Mouse (Mus musculus): ENCODE measurements around the gene Ivd. TPM values are rescaled to one million over a fixed set of nuclear protein-coding genes. Genes with fewer than 3 reads are reported as not detected.

The Ivd gene
- total and polyA plus RNA-seq, 3 experiments, result 11.5 to 25.4 (median 18.5) TPM

GRCm38 (mm10) chr2:118846246-118846645 is 15.5 kb upstream of the Ivd start:
- H3K36me3 ChIP-seq (replicated peaks), result no peaks in the 10 kb centered on the region
- no peak for TF ChIP-seq TAL1 (conservative IDR thresholded peaks at IDR 0.05; ENCODE audit: low read depth, low read length)
- no peak for TF ChIP-seq GATA1 (IDR thresholded peaks at IDR 0.05; ENCODE audit: borderline replicate concordance, low read length)
- no peak for TF ChIP-seq POLR2AphosphoS5 (IDR thresholded peaks at IDR 0.05; ENCODE audit: insufficient replicate concordance, low read depth, low read length)
- no peak for TF ChIP-seq GATA2 (IDR thresholded peaks at IDR 0.05; ENCODE audit: borderline replicate concordance, low read depth, low read length)
- TF ChIP-seq CTCF (IDR thresholded peaks at IDR 0.05; ENCODE audit: low read depth, low read length), result no peak
- H3K4me1 ChIP-seq (ENCODE audit: insufficient read depth, low read depth, low read length), result peaks cover 14% of the 10 kb centered on the region
- H3K9me3 ChIP-seq (replicated peaks), result no peaks in the 10 kb centered on the region
- ATAC-seq (ENCODE audit: extremely low read depth, insufficient number of reproducible peaks, low FRiP score, poor library complexity, severe bottlenecking) (no peak), DNase-seq (ENCODE audit: low spot score) (no peak)
- H3K27me3 ChIP-seq (ENCODE audit: insufficient read depth, low read length), result peaks cover 37% of the 10 kb centered on the region
- H3K4me3 ChIP-seq (ENCODE audit: low read depth, low read length), result no peak overlapping the region

GRCm38 (mm10) chr2:118851756-118852155 is 10.0 kb upstream of the Ivd start:
- Histone ChIP-seq H3K36me3 (replicated peaks) (no peaks in the 10 kb centered on the region), H3K4me3 (ENCODE audit: low read depth, low read length) (no peak overlapping the region), H3K27me3 (ENCODE audit: insufficient read depth, low read length) (peaks cover 35% of the 10 kb centered on the region), H3K9me3 (replicated peaks) (no peaks in the 10 kb centered on the region), H3K4me1 (ENCODE audit: insufficient read depth, low read depth, low read length) (no peaks in the 10 kb centered on the region; the same call in 1 of the 2 replicates)
- ATAC-seq (ENCODE audit: extremely low read depth, insufficient number of reproducible peaks, low FRiP score, poor library complexity, severe bottlenecking), result no peak
- no peak for DNase-seq (ENCODE audit: low spot score)
- no peak for TF ChIP-seq CTCF (IDR thresholded peaks at IDR 0.05; ENCODE audit: low read depth, low read length)
- TF ChIP-seq TAL1 (conservative IDR thresholded peaks at IDR 0.05; ENCODE audit: low read depth, low read length), result no peak
- TF ChIP-seq GATA1 (IDR thresholded peaks at IDR 0.05; ENCODE audit: borderline replicate concordance, low read length), result no peak

- H3K9me3 ChIP-seq (replicated peaks), result no peaks in the 10 kb centered on the region
- peak overlapping the region; percentile 81 for H3K4me3 ChIP-seq (ENCODE audit: low read depth, low read length)
- DNase-seq (ENCODE audit: low spot score) (no peak), ATAC-seq (ENCODE audit: extremely low read depth, insufficient number of reproducible peaks, low FRiP score, poor library complexity, severe bottlenecking) (no peak)
- H3K4me1 ChIP-seq (ENCODE audit: insufficient read depth, low read depth, low read length), result peaks cover 21% of the 10 kb centered on the region
- H3K36me3 ChIP-seq (replicated peaks), result peaks cover 14% of the 10 kb centered on the region
- peaks cover 7% of the 10 kb centered on the region for H3K27me3 ChIP-seq (ENCODE audit: insufficient read depth, low read length)
- no peak for TF ChIP-seq TAL1 (conservative IDR thresholded peaks at IDR 0.05; ENCODE audit: low read depth, low read length)
Measured at GRCm38 (mm10) chr2:118862340-118862675, 554 bp downstream of the Ivd start.

GRCm38 (mm10) chr2:118870601-118871000 is 8.8 kb downstream of the Ivd start:
- ATAC-seq (ENCODE audit: extremely low read depth, insufficient number of reproducible peaks, low FRiP score, poor library complexity, severe bottlenecking) (no peak), DNase-seq (ENCODE audit: low spot score) (no peak)
- TF ChIP-seq POLR2AphosphoS5 (IDR thresholded peaks at IDR 0.05; ENCODE audit: insufficient replicate concordance, low read depth, low read length) (no peak), GATA2 (IDR thresholded peaks at IDR 0.05; ENCODE audit: borderline replicate concordance, low read depth, low read length) (no peak), GATA1 (IDR thresholded peaks at IDR 0.05; ENCODE audit: borderline replicate concordance, low read length) (no peak), TAL1 (conservative IDR thresholded peaks at IDR 0.05; ENCODE audit: low read depth, low read length) (no peak), CTCF (IDR thresholded peaks at IDR 0.05; ENCODE audit: low read depth, low read length) (no peak)
- Histone ChIP-seq H3K36me3 (replicated peaks) (peaks cover 65% of the 10 kb centered on the region), H3K4me1 (ENCODE audit: insufficient read depth, low read depth, low read length) (no peaks in the 10 kb centered on the region), H3K4me3 (ENCODE audit: low read depth, low read length) (no peak overlapping the region), H3K27me3 (ENCODE audit: insufficient read depth, low read length) (no peaks in the 10 kb centered on the region), H3K9me3 (replicated peaks) (no peaks in the 10 kb centered on the region)

GRCm38 (mm10) chr2:118871032-118871431 is 9.3 kb downstream of the Ivd start:
- no peaks in the 10 kb centered on the region for H3K9me3 ChIP-seq (replicated peaks)
- ATAC-seq (ENCODE audit: extremely low read depth, insufficient number of reproducible peaks, low FRiP score, poor library complexity, severe bottlenecking) (no peak), DNase-seq (ENCODE audit: low spot score) (no peak)
- no peaks in the 10 kb centered on the region for H3K27me3 ChIP-seq (ENCODE audit: insufficient read depth, low read length)
- H3K36me3 ChIP-seq (replicated peaks), result peaks cover 62% of the 10 kb centered on the region
- no peaks in the 10 kb centered on the region for H3K4me1 ChIP-seq (ENCODE audit: insufficient read depth, low read depth, low read length)
- H3K4me3 ChIP-seq (ENCODE audit: low read depth, low read length), result no peak overlapping the region
- TF ChIP-seq GATA1 (IDR thresholded peaks at IDR 0.05; ENCODE audit: borderline replicate concordance, low read length), result no peak
- TF ChIP-seq CTCF (IDR thresholded peaks at IDR 0.05; ENCODE audit: low read depth, low read length), result no peak
- no peak for TF ChIP-seq GATA2 (IDR thresholded peaks at IDR 0.05; ENCODE audit: borderline replicate concordance, low read depth, low read length)
- TF ChIP-seq TAL1 (conservative IDR thresholded peaks at IDR 0.05; ENCODE audit: low read depth, low read length), result no peak
- TF ChIP-seq POLR2AphosphoS5 (IDR thresholded peaks at IDR 0.05; ENCODE audit: insufficient replicate concordance, low read depth, low read length), result no peak

GRCm38 (mm10) chr2:118873018-118873417 is 11.3 kb downstream of the Ivd start:
- Histone ChIP-seq H3K27me3 (ENCODE audit: insufficient read depth, low read length) (no peaks in the 10 kb centered on the region), H3K4me3 (ENCODE audit: low read depth, low read length) (no peak overlapping the region), H3K4me1 (ENCODE audit: insufficient read depth, low read depth, low read length) (no peaks in the 10 kb centered on the region), H3K9me3 (replicated peaks) (no peaks in the 10 kb centered on the region), H3K36me3 (replicated peaks) (peaks cover 80% of the 10 kb centered on the region)
- ATAC-seq (ENCODE audit: extremely low read depth, insufficient number of reproducible peaks, low FRiP score, poor library complexity, severe bottlenecking), result no peak
- no peak for TF ChIP-seq GATA1 (IDR thresholded peaks at IDR 0.05; ENCODE audit: borderline replicate concordance, low read length)
- TF ChIP-seq GATA2 (IDR thresholded peaks at IDR 0.05; ENCODE audit: borderline replicate concordance, low read depth, low read length), result no peak
- TF ChIP-seq TAL1 (conservative IDR thresholded peaks at IDR 0.05; ENCODE audit: low read depth, low read length), result no peak
- no peak for TF ChIP-seq CTCF (IDR thresholded peaks at IDR 0.05; ENCODE audit: low read depth, low read length)
- no peak for TF ChIP-seq POLR2AphosphoS5 (IDR thresholded peaks at IDR 0.05; ENCODE audit: insufficient replicate concordance, low read depth, low read length)
- DNase-seq (ENCODE audit: low spot score), result no peak

- Histone ChIP-seq H3K9me3 (replicated peaks) (no peaks in the 10 kb centered on the region), H3K36me3 (replicated peaks) (peaks cover 80% of the 10 kb centered on the region), H3K4me3 (ENCODE audit: low read depth, low read length) (no peak overlapping the region), H3K27me3 (ENCODE audit: insufficient read depth, low read length) (no peaks in the 10 kb centered on the region), H3K4me1 (ENCODE audit: insufficient read depth, low read depth, low read length) (no peaks in the 10 kb centered on the region)
- ATAC-seq (ENCODE audit: extremely low read depth, insufficient number of reproducible peaks, low FRiP score, poor library complexity, severe bottlenecking), result no peak
- TF ChIP-seq GATA1 (IDR thresholded peaks at IDR 0.05; ENCODE audit: borderline replicate concordance, low read length) (no peak), CTCF (IDR thresholded peaks at IDR 0.05; ENCODE audit: low read depth, low read length) (no peak), POLR2AphosphoS5 (IDR thresholded peaks at IDR 0.05; ENCODE audit: insufficient replicate concordance, low read depth, low read length) (no peak)
- no peak for DNase-seq (ENCODE audit: low spot score)
Measured at GRCm38 (mm10) chr2:118873890-118874430, 12.2 kb downstream of the Ivd start.

Data from G1E (cell line).